Mouse (Mus musculus) stomach, embryonic 15.5 days (tissue): ENCODE data around the gene Retnlb. TPM values are rescaled to one million over a fixed set of nuclear protein-coding genes. Genes with fewer than 3 reads are reported as not detected.
"Not testable (repeated sequence)": the region's sequence is repeated elsewhere in the genome, so short reads cannot be mapped to it uniquely, and the experiment has no call there.

Experiments used
- ATAC-seq: fragments of 200-750 bp; cut with Nextera tagmentation; 2 replicates; pipeline ENCODE4 v1.8.0; 2017; ENCODE audit warnings: low read depth, moderate number of reproducible peaks, moderate TSS enrichment; ENCODE audit not compliant: insufficient read depth, low FRiP score
- H3K27ac ChIP-seq: fragments of 300-500 bp; sonication (generic); 2 replicates; pipeline ENCODE4 v1.5.1; 2015; ENCODE audit warnings: mild to moderate bottlenecking, inconsistent platforms
- H3K27me3 ChIP-seq: fragments of 300-500 bp; sonication (generic); replicated peaks from 2 replicates; pipeline ENCODE4 v1.6.1; 2015; ENCODE audit warnings: inconsistent platforms
- H3K36me3 ChIP-seq: fragments of 300-500 bp; sonication (generic); 2 replicates; pipeline ENCODE4 v1.6.1; 2015; ENCODE audit warnings: inconsistent platforms
- H3K4me1 ChIP-seq: fragments of 300-500 bp; sonication (generic); 2 replicates; pipeline ENCODE4 v1.6.1; 2015; ENCODE audit warnings: inconsistent platforms
- H3K4me2 ChIP-seq: fragments of 300-500 bp; sonication (generic); 2 replicates; pipeline ENCODE4 v1.6.1; 2015; ENCODE audit warnings: mild to moderate bottlenecking, inconsistent platforms
- H3K4me3 ChIP-seq: fragments of 300-500 bp; sonication (generic); replicated peaks from 2 replicates; pipeline ENCODE4 v1.5.1; 2015; ENCODE audit warnings: inconsistent platforms
- H3K9ac ChIP-seq: fragments of 300-500 bp; sonication (generic); 2 replicates; pipeline ENCODE4 v1.6.1; 2015; ENCODE audit warnings: inconsistent platforms
- H3K9me3 ChIP-seq: fragments of 300-500 bp; sonication (generic); 2 replicates; pipeline ENCODE4 v1.6.1; 2016; ENCODE audit warnings: inconsistent platforms
- WGBS: fragments of 180-500 bp; shearing (Covaris S2); methylation state at CpG from one replicate; pipeline ENCODE4 v1.1.7; 2015; 5-methylcytosine and 5-hydroxymethylcytosine counted together
- polyA plus RNA-seq: library from polyadenylated mRNA; unstranded; fragments of >200 nt; fragmentation: Nextera tagmentation; extraction: Ambion mirVana; gene quantifications from 2 replicates; pipeline ENCODE4 v1.2.1, GENCODE M21; 2015

The Retnlb gene
- polyA plus RNA-seq, 1 experiment from 2014 or later = not detected

- H3K4me2 ChIP-seq = no peak overlapping the region
- H3K4me1 ChIP-seq = no peaks in the 10 kb centered on the region
- no peaks in the 10 kb centered on the region for H3K36me3 ChIP-seq
- H3K9ac ChIP-seq = no peak overlapping the region
- H3K4me3 ChIP-seq = no peak overlapping the region
- H3K9me3 ChIP-seq = no peaks in the 10 kb centered on the region
- ATAC-seq = no peak
- 38% methylated on average over 7 of the region's 7 CpGs for WGBS
- no peaks in the 10 kb centered on the region for H3K27me3 ChIP-seq
- H3K27ac ChIP-seq = no peak overlapping the region
Measured at GRCm38 (mm10) chr16:48811881-48812436, 4.7 kb upstream of the Retnlb start.

- Histone ChIP-seq H3K36me3 (no peaks in the 10 kb centered on the region), H3K4me3 (no peak overlapping the region), H3K9me3 (no peaks in the 10 kb centered on the region), H3K4me1 (no peaks in the 10 kb centered on the region), H3K27me3 (no peaks in the 10 kb centered on the region), H3K9ac (no peak overlapping the region), H3K4me2 (no peak overlapping the region), H3K27ac (no peak overlapping the region)
- WGBS = 91% methylated on average over 6 of the region's 6 CpGs
- no peak for ATAC-seq
Measured at GRCm38 (mm10) chr16:48818524-48818923, 1.9 kb downstream of the Retnlb start.

DNA sequence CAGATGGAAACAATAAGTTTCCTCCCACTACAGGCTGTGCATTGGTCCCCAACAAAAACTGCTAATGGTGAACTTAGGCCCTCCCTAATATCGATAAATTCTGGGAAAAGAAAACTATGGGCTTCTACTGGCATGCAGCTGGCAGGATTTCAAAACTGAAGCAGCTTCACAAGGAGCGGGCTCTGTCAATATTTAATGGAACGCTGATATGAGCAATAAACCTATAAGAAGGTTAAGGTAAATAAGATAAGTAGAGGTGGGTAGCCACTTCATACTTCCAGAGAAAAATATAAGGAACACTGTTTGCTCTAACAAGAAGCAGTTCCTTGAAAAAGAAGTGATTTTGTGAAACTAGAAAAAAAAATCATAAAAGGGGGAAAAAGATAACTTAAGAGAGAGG, 9.8 kb downstream of the Retnlb start:
- H3K4me3 ChIP-seq = no peak overlapping the region
- WGBS = 51% methylated on average over 3 of the region's 3 CpGs
- no peak overlapping the region for H3K4me2 ChIP-seq
- no peaks in the 10 kb centered on the region for H3K27me3 ChIP-seq
- no peak overlapping the region for H3K9ac ChIP-seq
- H3K9me3 ChIP-seq = no peaks in the 10 kb centered on the region
- no peaks in the 10 kb centered on the region for H3K4me1 ChIP-seq
- H3K36me3 ChIP-seq = no peaks in the 10 kb centered on the region
- ATAC-seq = peak; percentile 83
- no peak overlapping the region for H3K27ac ChIP-seq

- no peak overlapping the region for H3K27ac ChIP-seq
- no peak overlapping the region for H3K9ac ChIP-seq
- no peaks in the 10 kb centered on the region for H3K36me3 ChIP-seq
- H3K9me3 ChIP-seq = no peaks in the 10 kb centered on the region
- WGBS = 59% methylated on average over 1 of the region's 1 CpGs
- no peak overlapping the region for H3K4me3 ChIP-seq
- H3K27me3 ChIP-seq = no peaks in the 10 kb centered on the region
- no peak overlapping the region for H3K4me2 ChIP-seq
- ATAC-seq = no peak
- H3K4me1 ChIP-seq = no peaks in the 10 kb centered on the region
Measured at GRCm38 (mm10) chr16:48827625-48828024, 11.0 kb downstream of the Retnlb start.

GRCm38 (mm10) chr16:48829060-48829459, 12.4 kb downstream of the Retnlb start:
- no peak overlapping the region for H3K4me3 ChIP-seq
- H3K36me3 ChIP-seq = no peaks in the 10 kb centered on the region
- H3K27me3 ChIP-seq = no peaks in the 10 kb centered on the region
- H3K4me1 ChIP-seq = no peaks in the 10 kb centered on the region
- no peak for ATAC-seq
- H3K9ac ChIP-seq = no peak overlapping the region
- H3K4me2 ChIP-seq = no peak overlapping the region
- H3K27ac ChIP-seq = no peak overlapping the region
- H3K9me3 ChIP-seq = no peaks in the 10 kb centered on the region
- 79% methylated on average over 4 of the region's 4 CpGs for WGBS

DNA sequence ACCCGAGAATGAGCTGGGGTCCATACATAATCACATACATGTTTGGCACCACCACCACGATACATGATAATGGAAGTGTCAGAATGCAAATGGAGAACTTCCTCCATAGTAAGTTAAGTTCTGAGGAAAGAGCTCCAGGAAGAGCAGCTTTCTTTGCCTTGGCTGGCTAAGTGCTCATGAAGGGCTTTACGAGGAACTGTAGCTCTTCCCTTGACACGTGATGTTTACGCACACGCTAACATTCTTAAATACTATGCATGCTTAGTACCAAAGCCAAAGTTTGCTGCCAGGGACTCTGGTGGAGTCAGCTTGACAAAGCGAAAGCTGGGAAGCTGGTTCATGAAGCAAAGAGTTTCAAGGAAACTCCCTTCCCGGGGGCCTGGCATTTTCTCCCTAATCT, 15.4 kb downstream of the Retnlb start:
- H3K4me3 ChIP-seq = no peak overlapping the region
- H3K27me3 ChIP-seq = no peaks in the 10 kb centered on the region
- no peak overlapping the region for H3K9ac ChIP-seq
- no peak overlapping the region for H3K4me2 ChIP-seq
- WGBS = 64% methylated on average over 8 of the region's 8 CpGs
- no peaks in the 10 kb centered on the region for H3K9me3 ChIP-seq
- ATAC-seq = no peak
- H3K36me3 ChIP-seq = no peaks in the 10 kb centered on the region
- H3K27ac ChIP-seq = no peak overlapping the region
- no peaks in the 10 kb centered on the region for H3K4me1 ChIP-seq

DNA sequence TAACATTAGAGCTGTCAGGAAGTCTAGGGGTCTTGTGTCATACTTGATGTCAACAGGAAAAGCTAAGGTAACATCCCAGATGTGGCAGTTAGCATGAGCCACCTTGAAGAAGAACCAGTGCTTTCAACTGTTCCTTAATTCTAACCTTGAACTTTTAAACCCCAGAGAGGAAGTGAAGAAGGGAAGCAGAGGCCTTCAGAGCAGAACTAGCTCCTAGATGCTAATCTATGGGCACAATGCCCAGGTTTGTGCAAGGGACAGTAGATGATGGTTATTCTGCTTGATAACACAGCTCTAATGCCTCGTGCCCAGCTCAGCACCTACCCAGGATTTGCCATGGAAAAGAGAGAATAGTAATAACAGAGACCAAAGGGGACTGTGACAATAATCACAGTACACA, 17.0 kb downstream of the Retnlb start:
- H3K27me3 ChIP-seq, H3K27ac ChIP-seq, H3K4me1 ChIP-seq, H3K4me3 ChIP-seq, H3K4me2 ChIP-seq, H3K9ac ChIP-seq, H3K9me3 ChIP-seq, ATAC-seq, H3K36me3 ChIP-seq: not testable (repeated sequence)
- WGBS = 52% methylated on average over 1 of the region's 1 CpGs

- 70% methylated on average over 3 of the region's 3 CpGs for WGBS
- Histone ChIP-seq H3K27ac (no peak within 1 kb of the TSS), H3K9ac (no peak within 1 kb of the TSS), H3K4me3 (no peak within 1 kb of the TSS), H3K4me2 (no peak within 1 kb of the TSS), H3K36me3 (no peaks in the 10 kb centered on the region), H3K27me3 (no peaks in the 10 kb centered on the region), H3K9me3 (no peaks in the 10 kb centered on the region), H3K4me1 (no peaks in the 10 kb centered on the region)
- no peak for ATAC-seq
Measured at GRCm38 (mm10) chr16:48842266-48842665, 25.6 kb downstream of the Retnlb start, which contains the start of gene Retnla. Gene Retnla, plus strand, starts transcription at chr16:48842551.

DNA sequence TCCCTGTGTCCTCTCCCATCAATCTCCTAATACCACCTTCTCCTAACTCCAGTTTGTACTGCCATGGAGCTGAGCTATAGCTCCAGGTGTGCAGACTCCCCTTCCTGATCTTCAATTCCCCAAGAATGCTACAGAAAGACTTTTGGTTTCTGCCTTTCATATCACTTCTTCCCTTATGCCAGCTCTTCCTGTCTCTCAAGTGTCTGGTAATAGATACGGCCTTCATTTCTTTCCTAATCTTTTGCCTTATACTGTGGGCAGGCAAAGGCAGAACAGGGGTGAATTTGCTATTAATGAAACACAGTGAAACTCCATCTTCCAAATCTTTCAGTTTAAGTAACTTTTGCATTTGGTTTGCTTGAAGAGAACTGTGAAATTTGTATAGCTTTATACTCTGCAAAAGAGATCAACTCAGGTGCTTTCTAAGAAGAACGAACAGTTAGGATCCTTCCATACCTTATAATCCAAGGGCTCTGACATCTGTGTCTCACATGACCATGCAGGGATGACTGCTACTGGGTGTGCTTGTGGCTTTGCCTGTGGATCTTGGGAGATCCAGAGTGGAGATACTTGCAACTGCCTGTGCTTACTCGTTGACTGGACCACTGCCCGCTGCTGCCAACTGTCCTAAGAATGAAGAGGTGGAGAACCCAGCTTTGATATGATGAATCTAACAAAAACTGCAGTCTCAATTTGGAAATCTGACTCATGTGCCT, 27.2 kb downstream of the Retnlb start:
- no peak for ATAC-seq
- no peak overlapping the region for H3K4me3 ChIP-seq
- 84% methylated on average over 4 of the region's 4 CpGs for WGBS
- H3K36me3 ChIP-seq = no peaks in the 10 kb centered on the region
- no peaks in the 10 kb centered on the region for H3K9me3 ChIP-seq
- no peak overlapping the region for H3K9ac ChIP-seq
- H3K27ac ChIP-seq = no peak overlapping the region
- no peaks in the 10 kb centered on the region for H3K27me3 ChIP-seq
- H3K4me2 ChIP-seq = no peak overlapping the region
- no peaks in the 10 kb centered on the region for H3K4me1 ChIP-seq

- H3K4me1 ChIP-seq, H3K4me2 ChIP-seq, H3K36me3 ChIP-seq, H3K27me3 ChIP-seq, H3K9me3 ChIP-seq, H3K4me3 ChIP-seq, ATAC-seq, H3K27ac ChIP-seq, H3K9ac ChIP-seq: not testable (repeated sequence)
- WGBS = 91% methylated on average over 1 of the region's 1 CpGs
Measured at GRCm38 (mm10) chr16:48865004-48865403, 48.3 kb downstream of the Retnlb start.

- 64% methylated on average over 2 of the region's 2 CpGs for WGBS
- Histone ChIP-seq H3K4me2 (no peak overlapping the region), H3K4me3 (no peak overlapping the region), H3K36me3 (no peaks in the 10 kb centered on the region), H3K9me3 (no peaks in the 10 kb centered on the region), H3K27ac (no peak overlapping the region), H3K27me3 (no peaks in the 10 kb centered on the region), H3K9ac (no peak overlapping the region), H3K4me1 (no peaks in the 10 kb centered on the region)
- ATAC-seq = no peak
Measured at GRCm38 (mm10) chr16:48867690-48868089, 51.0 kb downstream of the Retnlb start.
